24 mouse cellular contexts compared by ENCODE assay signal in genomic region chr7:103810296-103810695, GRCm38 (mm10). TPM values are rescaled to one million over a fixed set of nuclear protein-coding genes. Genes with fewer than 3 reads are reported as not detected.
"Had no signal": no experiment of that assay in that cellular context is flagged by ENCODE, and none has a peak within 500 bp of the region (broad histone marks: within the 10 kb centered on the region; RNA-seq: fewer than 3 reads in every experiment).

No protein-coding gene starts in this region.

- H3K27me3 ChIP-seq: kidney, embryonic 15.5 days; neural tube, embryonic 15.5 days; stomach, embryonic 15.5 days had no signal

- H3K9me3 ChIP-seq: kidney, embryonic 15.5 days; limb, embryonic 10.5 days; midbrain, embryonic 10.5 days; neural tube, embryonic 15.5 days; stomach, embryonic 15.5 days had no signal

- ATAC-seq: lung, postnatal 0 days had no signal

- H3K4me1 ChIP-seq: kidney, embryonic 15.5 days; limb, embryonic 10.5 days; midbrain, embryonic 10.5 days; neural tube, embryonic 15.5 days; stomach, embryonic 15.5 days had no signal

- H3K27ac ChIP-seq: kidney, embryonic 15.5 days; left cerebral cortex, adult 2 months; limb, embryonic 10.5 days; midbrain, embryonic 10.5 days; neural tube, embryonic 15.5 days; stomach, embryonic 15.5 days had no signal

- H3K9ac ChIP-seq: kidney, embryonic 15.5 days; neural tube, embryonic 15.5 days; stomach, embryonic 15.5 days had no signal

- H3K4me3 ChIP-seq: kidney, embryonic 15.5 days; left cerebral cortex, adult 2 months; limb, embryonic 10.5 days; midbrain, embryonic 10.5 days; myocyte; neural tube, embryonic 15.5 days; stomach, embryonic 15.5 days had no signal

- H3K4me2 ChIP-seq: kidney, embryonic 15.5 days; neural tube, embryonic 15.5 days; stomach, embryonic 15.5 days had no signal

- H3K36me3 ChIP-seq: kidney, embryonic 15.5 days; limb, embryonic 10.5 days; midbrain, embryonic 10.5 days; neural tube, embryonic 15.5 days; stomach, embryonic 15.5 days had no signal

- DNase-seq: kidney, adult 2 months; kidney, postnatal 14 days; lung, adult 2 months; lung, postnatal 36 days; midbrain, embryonic 14.5 days; right cerebral cortex, postnatal 4 days; thymus, adult 2 months; thymus, postnatal 25 days had no signal

RNA-seq across cellular contexts. Expression of gene Hbb-bt, which starts 3.5 kb away (rescaled TPM):
- polyA plus RNA-seq: myocyte had no signal

RNA-seq across cellular contexts. Expression of gene Hbb-bs, which starts 17.6 kb away (rescaled TPM):
- polyA plus RNA-seq: myocyte had no signal

RNA-seq across cellular contexts. Expression of gene Olfr67, which starts 18.7 kb away (rescaled TPM):
- total RNA-seq: layer of hippocampus, postnatal 25 days; left cerebral cortex, adult 2 months; left cerebral cortex, postnatal 14 days; megakaryocyte progenitor cell, adult 5-6 weeks had no signal
- polyA plus RNA-seq: kidney, adult 2 months; kidney, embryonic 15.5 days; limb, embryonic 10.5 days; limb, embryonic 14.5 days; lung, adult 2 months; lung, postnatal 0 days; midbrain, embryonic 10.5 days; midbrain, embryonic 14.5 days; myocyte; neural tube, embryonic 11.5 days; neural tube, embryonic 15.5 days; spleen, adult 2 months; stomach, embryonic 15.5 days; testis, adult 2 months; thymus, adult 2 months; urinary bladder, adult 2 months had no signal

RNA-seq across cellular contexts. Expression of gene Hbb-bh2, which starts 30.0 kb away (rescaled TPM):
- total RNA-seq: layer of hippocampus, postnatal 25 days; left cerebral cortex, adult 2 months; left cerebral cortex, postnatal 14 days; megakaryocyte progenitor cell, adult 5-6 weeks had no signal
- polyA plus RNA-seq: kidney, adult 2 months; kidney, embryonic 15.5 days; limb, embryonic 10.5 days; limb, embryonic 14.5 days; lung, adult 2 months; lung, postnatal 0 days; midbrain, embryonic 14.5 days; myocyte; neural tube, embryonic 11.5 days; neural tube, embryonic 15.5 days; spleen, adult 2 months; stomach, embryonic 15.5 days; testis, adult 2 months; thymus, adult 2 months; urinary bladder, adult 2 months had no signal

RNA-seq across cellular contexts. Expression of gene Olfr68, which starts 30.8 kb away (rescaled TPM):
- total RNA-seq: layer of hippocampus, postnatal 25 days; left cerebral cortex, adult 2 months; left cerebral cortex, postnatal 14 days; megakaryocyte progenitor cell, adult 5-6 weeks had no signal
- polyA plus RNA-seq: kidney, adult 2 months; kidney, embryonic 15.5 days; limb, embryonic 10.5 days; limb, embryonic 14.5 days; lung, adult 2 months; lung, postnatal 0 days; midbrain, embryonic 10.5 days; midbrain, embryonic 14.5 days; myocyte; neural tube, embryonic 11.5 days; neural tube, embryonic 15.5 days; spleen, adult 2 months; stomach, embryonic 15.5 days; testis, adult 2 months; thymus, adult 2 months; urinary bladder, adult 2 months had no signal
